Mouse (Mus musculus) cerebellum, adult 9-11 months (tissue): Measurements from ENCODE around the gene Map3k20.

ENCODE experiments used
- DNase-seq: peaks from one replicate; pipeline ENCODE4 v3.0.0; 2022

Gene Map3k20

DNA sequence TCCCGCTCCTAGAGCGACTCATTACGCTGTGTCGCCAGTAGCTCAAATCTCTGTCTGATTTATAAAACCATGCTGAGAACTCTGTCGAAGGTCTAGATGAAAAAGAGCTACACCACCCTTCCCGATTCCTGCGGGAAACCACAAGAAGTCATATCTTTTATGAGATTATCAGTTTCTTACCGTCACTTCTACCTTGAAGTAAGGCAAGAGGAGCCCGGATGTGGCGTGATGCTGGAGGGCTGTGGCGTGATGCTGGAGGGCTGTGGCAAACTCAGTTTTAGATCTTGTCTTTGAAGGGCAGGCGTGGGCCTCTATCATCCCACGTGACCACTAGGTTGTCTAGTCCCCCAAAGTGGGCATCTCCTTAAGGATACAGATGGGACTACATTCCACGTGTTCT is 3.5 kb upstream of the Map3k20 start:
- DNase-seq: no peak

DNA sequence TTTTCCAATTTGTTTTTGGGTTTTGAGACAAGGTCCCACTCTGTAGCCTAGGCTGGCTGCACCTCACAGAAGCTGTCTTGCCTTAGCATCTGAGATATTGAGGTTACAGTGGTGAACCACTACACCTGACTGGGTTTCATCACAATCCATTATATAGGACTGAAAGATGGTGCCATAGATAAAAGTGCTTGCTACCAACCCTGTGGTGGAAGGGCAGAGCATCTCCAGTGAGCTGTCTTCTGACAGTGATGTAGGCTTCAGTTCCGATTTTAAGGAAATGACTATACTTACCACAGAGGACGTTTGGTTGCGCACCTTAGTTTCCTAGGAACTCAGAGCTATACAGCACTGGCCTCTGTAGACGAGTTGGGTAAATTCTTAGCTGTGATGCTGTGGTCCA is 2.7 kb upstream of the Map3k20 start:
- DNase-seq: no peak

DNA sequence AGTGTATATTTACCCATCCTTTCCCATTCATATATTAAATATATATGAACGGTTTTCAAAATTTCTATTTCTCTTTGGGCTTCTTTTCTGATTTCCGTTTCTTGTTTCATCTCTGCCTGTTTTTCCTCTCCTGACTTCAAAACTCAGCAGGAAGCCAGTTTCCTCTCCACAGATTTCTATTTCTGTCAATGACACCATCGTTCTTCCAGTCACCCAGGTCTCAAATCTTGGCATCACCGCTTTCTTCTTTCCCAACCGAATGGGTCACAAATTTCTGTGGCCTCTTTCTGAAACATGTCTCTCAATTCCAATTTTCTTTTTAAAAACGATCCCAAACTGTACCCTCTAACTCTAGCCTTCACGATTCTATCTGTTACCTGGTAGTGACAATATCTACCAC is 748 bp upstream of the Map3k20 start:
- no peak for DNase-seq

DNA sequence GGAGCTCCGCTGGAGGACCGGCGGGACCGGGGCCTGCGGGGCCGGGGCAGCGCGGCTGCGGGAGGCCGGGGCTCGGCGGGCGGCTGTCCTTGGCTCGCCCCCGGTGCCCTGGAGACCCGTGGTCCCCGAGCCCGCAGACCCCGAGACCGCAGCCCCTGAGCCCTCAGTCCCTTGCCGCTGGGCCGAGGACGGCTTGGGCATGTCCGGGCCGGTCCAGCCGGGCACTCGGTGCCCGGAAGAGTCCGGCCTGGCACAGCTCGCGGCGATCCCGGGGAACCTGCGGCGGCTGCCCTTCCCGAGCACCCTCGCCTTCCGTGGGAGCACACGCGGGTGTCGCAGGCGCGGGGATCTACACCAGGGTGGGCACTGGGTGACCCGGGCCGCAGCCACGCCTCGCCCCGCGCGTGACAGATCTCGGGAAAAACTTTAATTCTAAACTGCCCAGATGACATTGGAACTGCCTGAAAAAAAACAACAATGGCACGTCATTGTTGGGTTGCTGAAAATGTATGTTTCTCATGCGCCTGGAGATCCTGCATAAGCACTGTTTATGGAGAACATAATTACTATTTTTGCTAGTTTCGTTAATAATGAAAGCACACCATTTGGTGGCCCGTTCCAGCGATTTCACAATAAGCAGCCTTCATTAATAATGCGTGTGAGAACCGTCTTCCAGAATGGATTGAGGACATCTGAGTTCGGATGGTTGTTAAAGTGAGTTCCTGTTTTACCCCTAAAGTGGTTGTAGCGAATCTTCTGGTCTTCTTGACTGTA is 638 bp downstream of the Map3k20 start:
- no peak for DNase-seq

DNA sequence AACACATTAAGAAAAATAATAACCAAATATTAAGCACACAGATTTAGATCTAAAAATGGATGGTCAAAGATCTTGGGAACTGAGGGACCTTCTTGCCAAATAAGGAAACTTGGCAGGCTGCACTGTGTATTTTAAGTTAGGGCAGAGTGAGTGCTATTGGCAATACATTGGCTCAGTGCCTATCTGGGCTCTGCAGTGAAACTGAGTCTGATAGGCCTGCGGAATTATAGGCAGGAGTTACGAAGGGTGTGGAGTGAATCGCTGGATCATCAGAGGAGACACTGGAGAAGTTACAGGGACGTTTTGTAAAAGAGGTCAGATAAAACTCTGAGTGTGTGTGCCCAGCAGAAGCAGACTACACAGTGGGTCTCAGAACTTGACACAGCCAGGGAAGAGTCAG is 1.7 kb downstream of the Map3k20 start:
- no peak for DNase-seq

DNA sequence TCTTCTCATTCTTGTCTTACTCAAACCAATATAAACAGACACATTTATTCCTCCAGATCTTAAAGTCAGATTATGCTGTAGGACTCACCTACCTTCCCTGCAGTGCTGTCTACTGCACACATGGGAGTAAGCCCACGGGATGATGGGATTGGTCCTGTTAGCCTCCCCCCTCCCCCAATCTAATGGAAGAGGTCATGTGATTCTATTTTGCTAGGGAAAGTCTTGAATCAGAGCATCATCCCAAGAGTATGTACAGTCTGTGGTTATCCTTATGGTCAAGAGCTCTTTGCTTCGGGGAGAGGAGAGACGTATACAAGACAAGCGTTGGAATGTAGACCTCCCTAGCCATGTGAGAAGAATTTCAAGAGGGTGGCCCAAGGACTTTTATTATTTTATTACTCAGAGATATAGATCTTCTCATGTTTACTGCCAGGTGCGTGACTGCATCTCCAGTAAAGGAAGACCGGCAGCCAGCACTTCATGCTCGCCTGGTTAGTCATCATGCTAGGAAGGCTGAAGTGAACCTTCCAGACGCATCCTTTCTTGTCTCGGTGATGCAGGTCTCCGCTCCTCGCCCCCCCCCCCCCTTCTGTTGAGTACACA is 3.6 kb downstream of the Map3k20 start:
- DNase-seq: no peak

DNA sequence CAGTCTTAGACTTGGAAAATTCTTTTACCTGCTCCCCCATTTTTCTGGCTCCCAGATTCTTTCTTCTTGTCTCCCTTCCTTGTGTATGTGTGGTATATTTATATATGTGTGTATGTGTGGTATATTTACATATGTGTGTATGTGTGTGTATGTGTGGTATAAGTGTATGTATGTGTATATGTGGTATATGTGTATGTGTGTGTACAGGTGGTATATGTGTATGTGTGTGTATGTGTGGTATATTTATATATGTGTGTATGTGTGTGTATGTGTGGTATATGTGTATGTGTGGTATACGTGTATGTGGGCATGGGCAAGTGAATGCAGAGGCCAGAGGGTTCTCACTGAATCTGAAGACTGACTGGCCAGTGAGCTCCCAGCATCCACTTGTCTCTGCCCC is 5.7 kb downstream of the Map3k20 start:
- DNase-seq: no peak

DNA sequence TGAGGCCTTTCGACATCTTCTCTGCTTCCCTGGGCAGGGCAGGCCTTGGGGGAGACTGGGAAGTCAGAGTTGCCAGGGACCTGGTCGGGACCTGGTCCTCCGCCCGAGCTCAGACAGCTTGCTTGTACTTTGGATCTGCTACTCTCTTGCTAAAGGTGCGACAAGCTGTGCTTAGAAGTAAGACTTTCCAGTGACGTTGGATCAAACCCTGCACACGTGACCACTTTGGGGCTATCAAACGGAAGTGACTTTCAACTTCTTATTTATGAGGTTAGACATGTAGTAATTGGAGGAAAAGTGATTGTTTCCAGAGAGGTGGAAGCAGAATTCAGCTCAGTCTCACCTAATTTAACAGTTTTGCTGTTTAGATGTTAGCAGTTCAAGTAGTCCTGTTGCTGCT is 7.1 kb downstream of the Map3k20 start:
- DNase-seq: no peak

DNA sequence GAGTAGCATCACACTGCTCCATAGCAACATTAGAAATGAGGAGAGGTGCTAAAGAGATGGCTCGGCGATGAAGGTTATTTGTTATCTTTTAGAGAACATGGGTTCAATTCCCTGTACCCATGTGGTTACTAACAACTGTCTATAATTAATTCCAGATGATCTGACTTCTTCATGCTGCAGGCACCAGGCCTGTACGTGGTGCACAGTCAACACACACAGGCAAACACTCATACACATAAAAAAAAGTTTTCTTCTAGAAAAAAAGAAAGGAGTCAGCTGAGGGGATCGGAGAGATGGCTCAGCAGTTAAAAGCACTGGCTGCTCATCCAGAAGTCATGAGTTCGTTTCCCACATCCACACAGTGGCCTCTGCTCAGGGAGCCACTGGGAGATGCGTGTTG is 9.6 kb downstream of the Map3k20 start:
- no peak for DNase-seq

DNA sequence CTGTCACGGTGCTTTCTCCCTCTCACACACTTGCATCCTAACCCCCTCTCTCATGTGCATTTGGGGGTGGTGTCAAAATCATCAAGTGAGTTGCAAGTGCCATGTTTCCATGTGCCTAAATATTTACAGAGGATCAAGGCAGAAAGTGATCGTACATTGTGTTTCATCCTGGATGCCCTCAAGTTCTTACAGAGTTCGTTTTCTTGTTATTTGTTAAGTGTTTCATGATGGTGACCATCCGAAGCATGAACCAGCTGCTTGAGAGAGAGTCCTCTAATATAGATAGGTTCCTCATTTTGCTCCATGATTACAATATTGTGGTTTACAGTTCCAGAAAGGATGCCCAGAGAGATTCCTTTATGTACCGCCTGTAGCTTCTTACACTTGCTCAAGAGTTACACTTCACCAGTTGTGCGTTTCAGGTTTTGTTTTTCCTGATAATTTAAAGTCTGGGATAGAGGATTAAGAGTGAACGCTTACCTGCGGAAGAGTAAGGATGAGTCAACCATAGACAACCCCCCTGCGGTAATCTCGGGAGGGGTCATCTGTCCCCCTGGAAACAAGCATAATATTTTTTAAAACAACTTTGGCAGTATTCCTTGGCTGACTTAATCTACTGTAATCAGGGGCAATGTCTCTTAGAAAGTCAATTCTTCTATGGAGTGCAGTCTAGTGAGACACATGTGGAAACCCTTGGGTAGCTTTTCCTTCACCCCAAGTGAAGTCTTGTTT is 11.7 kb downstream of the Map3k20 start:
- no peak for DNase-seq

DNA sequence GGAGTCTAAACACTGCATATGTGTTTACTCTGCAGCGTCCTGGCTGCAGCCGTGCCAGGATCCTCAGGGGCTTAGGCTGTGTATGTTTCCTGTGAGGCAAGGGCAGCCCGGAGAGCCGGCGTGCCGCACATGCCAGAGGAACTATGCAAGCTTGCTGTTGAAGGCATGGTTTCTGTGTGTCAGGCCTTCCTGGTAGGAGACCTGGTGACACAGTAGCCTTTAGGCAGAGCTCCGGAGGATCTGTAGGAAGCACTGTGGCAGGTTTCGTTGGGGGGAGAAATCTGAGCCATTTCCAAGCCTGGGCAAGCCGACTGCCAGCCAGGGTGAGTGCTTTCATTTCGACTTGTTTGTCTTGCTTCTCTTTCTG is 12.3 kb downstream of the Map3k20 start:
- DNase-seq: no peak

DNA sequence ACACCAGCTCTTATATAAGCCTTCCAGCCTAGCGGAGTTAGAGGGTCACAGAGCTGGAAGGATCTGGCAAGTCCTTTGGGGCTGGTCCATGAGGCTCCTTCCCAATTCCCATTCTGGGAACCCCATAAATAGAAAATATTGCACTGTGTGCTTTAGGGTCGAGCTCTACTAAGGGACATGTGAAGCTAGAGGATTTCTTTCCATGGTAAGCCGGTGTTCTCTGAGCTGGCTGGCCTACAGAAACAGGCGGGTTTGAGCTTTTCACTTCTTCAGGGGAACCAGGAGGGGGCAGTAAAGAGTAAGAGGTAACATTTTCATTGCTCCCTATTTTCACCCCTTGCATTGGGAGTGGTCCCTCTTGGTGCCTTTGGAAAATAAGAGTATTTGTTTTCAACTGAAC is 13.0 kb downstream of the Map3k20 start:
- DNase-seq: no peak

DNA sequence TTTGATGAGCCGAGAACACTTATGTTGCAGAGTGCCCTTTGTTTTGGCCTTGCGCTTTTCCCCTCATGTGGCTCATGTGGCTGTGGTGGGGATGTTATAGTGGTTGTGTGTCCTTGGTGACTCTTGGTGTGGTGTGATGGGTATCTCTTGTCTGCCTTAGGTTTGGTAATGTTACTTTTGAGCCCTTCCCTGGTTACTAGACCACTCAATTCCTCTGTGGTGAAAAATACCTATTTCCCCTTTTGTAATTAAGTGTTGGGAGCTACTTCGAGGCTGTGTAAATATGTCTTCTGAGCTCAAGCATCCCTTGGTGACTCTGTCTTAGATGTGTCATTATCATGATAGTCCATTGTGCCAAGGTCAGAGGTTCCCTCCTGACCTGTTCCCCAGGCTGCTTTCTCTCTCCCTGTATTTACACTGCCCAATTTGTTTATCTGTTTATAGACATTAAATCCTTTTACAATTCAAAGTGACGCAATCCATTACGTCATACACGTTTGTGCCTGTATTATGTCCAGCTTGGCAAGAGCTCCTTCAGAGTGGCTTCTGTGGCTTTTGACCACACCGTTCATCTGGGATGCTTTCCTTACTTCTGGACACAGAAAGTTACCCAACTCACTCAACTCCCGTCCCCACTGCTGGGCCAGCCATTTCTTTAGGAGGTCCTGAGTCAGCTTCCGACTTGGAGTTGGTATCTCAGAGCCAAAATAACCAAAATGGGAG is 15.9 kb downstream of the Map3k20 start:
- no peak for DNase-seq

DNA sequence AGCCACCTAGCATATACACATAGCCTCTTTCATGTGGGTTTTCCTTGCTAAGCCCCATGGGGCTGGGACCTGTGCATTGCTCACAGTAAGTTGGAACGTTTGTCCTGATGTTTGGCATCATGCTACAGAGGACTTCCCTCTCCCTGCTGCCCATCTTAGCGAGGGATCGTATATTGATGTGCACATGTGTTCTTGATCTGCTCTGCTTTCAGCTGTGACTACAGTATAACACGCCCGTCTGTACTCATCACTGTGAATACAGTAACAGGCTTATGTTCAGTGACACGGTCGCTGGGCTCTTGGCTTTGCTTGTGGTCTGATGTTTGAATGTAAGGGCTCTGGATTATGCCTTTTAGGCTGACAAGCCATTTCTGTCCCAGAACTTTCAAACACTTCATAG is 20.3 kb downstream of the Map3k20 start:
- no peak for DNase-seq

DNA sequence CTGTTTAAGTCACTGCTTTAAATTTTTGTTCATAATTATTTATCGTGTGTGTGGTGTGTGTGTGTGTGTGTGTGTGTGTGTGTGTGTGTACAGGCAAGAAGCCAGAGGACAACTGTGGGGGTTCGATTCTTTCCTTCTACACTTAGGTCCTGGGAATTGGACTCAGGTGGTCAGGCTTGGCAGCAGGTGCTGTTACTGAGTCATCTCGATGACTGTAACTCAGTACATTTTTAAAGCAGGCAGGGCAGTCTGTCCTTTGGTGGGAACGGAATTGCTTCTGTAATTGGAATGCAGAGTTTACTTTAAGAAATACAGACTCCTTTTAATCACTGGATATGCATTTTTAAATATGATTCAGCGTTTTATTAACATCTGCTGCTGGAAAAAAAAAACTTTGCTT is 22.9 kb downstream of the Map3k20 start:
- no peak for DNase-seq

DNA sequence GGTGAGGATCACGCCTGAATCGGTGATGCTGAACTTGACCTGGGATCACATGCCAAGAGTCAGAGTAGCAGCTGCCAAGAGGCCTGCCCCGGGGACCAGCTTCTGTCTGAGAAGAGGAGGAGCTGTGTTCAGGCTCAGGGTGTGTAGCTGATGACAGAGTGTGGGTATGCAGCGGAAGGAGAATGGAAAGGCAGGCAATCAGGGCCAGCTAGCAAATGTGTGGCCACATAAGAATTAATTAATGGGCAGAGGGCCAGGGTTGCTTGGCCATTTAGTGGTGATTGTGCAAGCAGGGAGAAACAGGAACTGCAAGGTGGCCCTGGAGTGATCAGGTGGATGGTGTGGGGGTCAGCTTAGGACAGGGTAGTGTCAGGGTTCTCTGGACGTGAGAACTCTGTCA is 23.5 kb downstream of the Map3k20 start:
- DNase-seq: no peak

DNA sequence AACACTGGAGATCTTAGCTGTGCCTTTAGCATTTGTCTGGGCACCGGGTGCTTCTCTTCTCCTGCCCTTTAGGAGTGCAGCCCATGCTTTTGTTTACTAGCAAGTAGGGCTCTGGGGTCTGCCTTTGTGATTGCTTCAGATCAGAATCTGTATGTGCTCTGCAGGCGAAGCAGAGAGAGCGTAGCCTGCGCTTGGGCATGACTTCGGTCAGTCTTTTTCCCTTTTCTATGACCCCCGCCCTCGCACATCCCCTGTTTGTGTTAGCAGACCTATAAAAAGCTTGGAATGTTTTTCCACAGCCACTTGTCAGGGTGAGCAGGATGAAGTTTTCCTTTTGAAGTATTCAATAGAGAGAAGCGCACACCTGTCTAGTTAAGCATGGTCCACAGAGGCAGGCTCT is 26.0 kb downstream of the Map3k20 start:
- DNase-seq: no peak

DNA sequence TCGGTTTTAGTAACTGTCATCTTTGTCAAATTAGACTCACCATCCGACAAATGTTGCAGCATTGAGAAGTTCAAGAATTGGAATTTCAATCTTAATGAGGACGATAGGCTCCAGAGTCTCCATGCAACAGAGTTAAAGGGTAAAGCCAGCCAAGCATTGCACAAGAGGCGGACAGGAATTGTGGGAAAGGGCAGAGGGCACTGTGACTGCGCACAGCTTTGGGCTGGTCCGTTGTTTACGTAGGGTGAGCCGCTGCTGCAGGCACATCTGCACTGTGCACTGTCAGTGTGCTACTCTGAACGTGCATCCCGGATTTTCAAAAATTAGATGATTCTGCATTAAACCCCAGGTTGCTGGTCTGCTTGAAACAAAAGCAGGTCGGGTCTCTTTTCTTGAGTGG is 27.9 kb downstream of the Map3k20 start:
- DNase-seq: no peak

DNA sequence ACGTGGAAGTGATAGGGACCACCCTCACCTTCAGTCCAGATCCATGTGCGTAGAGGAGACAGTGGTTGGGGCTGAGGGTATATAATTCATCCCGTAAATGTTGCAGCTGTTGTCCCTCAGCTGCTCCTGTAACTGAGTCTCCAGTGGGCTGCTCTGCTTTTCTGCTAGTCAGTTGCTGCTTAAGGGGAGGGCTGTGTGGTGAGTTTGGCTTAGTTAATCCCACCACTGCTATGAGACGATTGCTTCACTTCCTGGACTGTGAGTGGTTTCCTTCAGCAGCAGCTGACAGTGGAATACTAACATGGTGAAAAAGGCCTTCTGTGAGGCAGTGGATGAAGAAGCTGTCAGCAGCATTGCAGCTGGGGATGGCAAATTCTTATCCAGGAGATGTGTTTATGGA is 33.0 kb downstream of the Map3k20 start:
- DNase-seq: no peak

DNA sequence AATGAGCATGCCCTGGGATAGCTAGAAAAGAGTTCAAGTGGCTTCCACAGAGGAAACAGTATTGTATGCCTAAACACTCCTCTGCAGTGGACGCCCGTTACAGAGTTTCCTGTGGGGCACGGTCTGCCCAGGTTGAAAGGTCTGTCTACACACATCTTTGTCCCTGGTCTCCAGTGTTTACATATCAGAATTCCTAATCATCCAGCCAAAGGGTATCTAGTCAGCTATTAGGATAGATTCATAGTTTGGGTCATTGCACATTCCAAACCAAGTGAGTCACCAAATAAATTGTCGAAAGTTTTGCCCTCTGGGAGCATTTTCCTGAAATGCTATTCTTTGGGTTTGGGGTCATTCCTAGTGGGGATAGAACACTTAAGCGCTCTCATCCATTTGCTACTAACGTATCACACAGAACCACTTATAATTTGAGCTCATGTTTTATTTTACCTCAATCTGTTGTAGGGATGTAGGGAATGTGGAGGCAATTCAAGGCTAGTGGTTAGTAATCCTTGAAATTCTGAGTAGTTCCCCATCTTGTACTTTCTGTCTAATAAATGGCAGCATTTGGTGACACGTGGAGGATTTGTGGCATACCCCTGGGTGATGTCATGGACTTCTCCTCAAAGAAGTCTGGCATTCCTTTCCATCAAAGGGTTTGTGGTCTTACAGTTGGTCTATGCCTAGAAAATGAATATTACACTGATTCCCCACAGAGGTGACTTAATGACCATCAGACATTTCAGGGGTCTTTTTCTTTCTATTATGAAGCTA is 33.8 kb downstream of the Map3k20 start:
- DNase-seq: no peak

DNA sequence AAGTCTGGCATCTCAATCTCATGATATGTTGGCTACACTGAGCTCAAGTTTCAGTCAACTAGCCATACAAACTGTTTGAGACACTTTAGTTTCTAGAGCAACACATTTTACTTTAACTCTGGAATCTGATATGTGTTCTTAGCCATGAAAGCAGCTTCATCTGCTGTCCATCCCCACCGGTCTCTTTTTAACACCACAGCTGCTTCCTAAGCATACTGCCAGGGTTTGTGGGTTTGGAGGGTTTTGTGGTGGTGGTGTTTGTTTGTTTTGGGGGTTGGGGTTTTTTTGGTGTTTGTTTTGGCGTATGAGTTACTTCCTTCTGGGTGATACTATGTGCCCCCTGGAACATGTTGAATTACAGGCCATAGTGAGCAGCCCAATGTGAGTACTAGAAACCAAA is 35.2 kb downstream of the Map3k20 start:
- no peak for DNase-seq

DNA sequence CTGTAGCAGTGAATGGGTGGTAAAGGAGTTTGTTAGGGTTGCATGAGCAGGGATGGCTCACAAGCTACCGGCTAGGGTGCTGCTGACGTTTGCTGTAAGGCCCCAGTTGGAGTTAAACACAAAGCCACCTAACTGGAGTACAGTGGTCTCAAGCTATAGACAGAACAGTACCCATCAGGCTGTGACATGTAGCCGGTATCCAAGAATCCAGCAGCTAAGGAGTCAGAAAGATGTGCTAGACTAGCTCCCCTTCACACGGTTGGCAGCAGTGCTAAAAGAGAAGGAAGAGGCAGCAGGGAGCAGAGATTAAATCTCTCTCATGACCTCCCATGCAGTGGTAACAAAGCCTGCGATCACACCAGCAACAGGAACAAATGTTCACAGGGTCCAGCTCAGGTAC is 36.2 kb downstream of the Map3k20 start:
- DNase-seq: no peak
